Mouse (Mus musculus): ENCODE measurements around the gene Rxrb. TPM values are rescaled to one million over a fixed set of nuclear protein-coding genes. Genes with fewer than 3 reads are reported as not detected.

Gene Rxrb
- polyA plus RNA-seq, 1 experiment from 2014 or later = 52.6 TPM

GRCm38 (mm10) chr17:34036647-34037046 lies 5.0 kb downstream of the Rxrb start:
- 0 out of 2 replicates have a peak, but pooled peaks cover 7% of the 10 kb centered on the region for H3K27me3 ChIP-seq
- 83% methylated on average over 10 of the region's 10 CpGs for WGBS
- H3K4me2 ChIP-seq = no peak overlapping the region
- no peak overlapping the region for H3K27ac ChIP-seq
- ATAC-seq = no peak
- H3K4me3 ChIP-seq = no peak overlapping the region
- peaks cover 54% of the 10 kb centered on the region for H3K4me1 ChIP-seq
- peaks cover 42% of the 10 kb centered on the region for H3K36me3 ChIP-seq (ENCODE audit: poor library complexity, severe bottlenecking)
- H3K9ac ChIP-seq = no peak overlapping the region
- no peaks in the 10 kb centered on the region for H3K9me3 ChIP-seq (replicated peaks)

GRCm38 (mm10) chr17:34037241-34037640 lies 5.6 kb downstream of the Rxrb start:
- Histone ChIP-seq H3K27me3 (0 out of 2 replicates have a peak, but pooled peaks cover 7% of the 10 kb centered on the region), H3K4me3 (no peak overlapping the region), H3K9me3 (replicated peaks) (no peaks in the 10 kb centered on the region), H3K9ac (no peak overlapping the region), H3K4me1 (peaks cover 54% of the 10 kb centered on the region), H3K36me3 (ENCODE audit: poor library complexity, severe bottlenecking) (peaks cover 42% of the 10 kb centered on the region), H3K27ac (no peak overlapping the region), H3K4me2 (no peak overlapping the region)
- WGBS = 90% methylated on average over 7 of the region's 7 CpGs
- ATAC-seq = no peak

- peaks cover 43% of the 10 kb centered on the region for H3K4me1 ChIP-seq
- peak overlapping the region; percentile 66 for H3K9ac ChIP-seq
- peak overlapping the region; percentile 71 for H3K4me2 ChIP-seq
- H3K9me3 ChIP-seq (replicated peaks) = no peaks in the 10 kb centered on the region
- peak; percentile 48; the same call in 1 of the 2 replicates for ATAC-seq
- peak overlapping the region; percentile 31 for H3K27ac ChIP-seq
- peak overlapping the region; percentile 36 for H3K4me3 ChIP-seq
- peaks cover 42% of the 10 kb centered on the region for H3K36me3 ChIP-seq (ENCODE audit: poor library complexity, severe bottlenecking)
- WGBS = 3% methylated on average over 14 of the region's 21 CpGs
- 0 out of 2 replicates have a peak, but pooled peaks cover 7% of the 10 kb centered on the region for H3K27me3 ChIP-seq
Measured at GRCm38 (mm10) chr17:34038440-34038839, 6.8 kb downstream of the Rxrb start.

GRCm38 (mm10) chr17:34038878-34039561 lies 7.4 kb downstream of the Rxrb start, which contains the start of gene Col11a2:
Col11a2 (plus strand) TSS chr17:34039437.
- peak within 1 kb of the TSS; percentile 71 for H3K4me2 ChIP-seq
- H3K9ac ChIP-seq = peak within 1 kb of the TSS; percentile 66
- peak within 1 kb of the TSS; percentile 31 for H3K27ac ChIP-seq
- peaks cover 37% of the 10 kb centered on the region for H3K4me1 ChIP-seq
- no peaks in the 10 kb centered on the region for H3K9me3 ChIP-seq (replicated peaks)
- WGBS = 5% methylated on average over 28 of the region's 28 CpGs
- peak; percentile 75 for ATAC-seq
- H3K36me3 ChIP-seq (ENCODE audit: poor library complexity, severe bottlenecking) = peaks cover 40% of the 10 kb centered on the region
- peak within 1 kb of the TSS; percentile 36 for H3K4me3 ChIP-seq
- H3K27me3 ChIP-seq = 0 out of 2 replicates have a peak, but pooled peaks cover 7% of the 10 kb centered on the region

- H3K27me3 ChIP-seq = 0 out of 2 replicates have a peak, but pooled peaks cover 7% of the 10 kb centered on the region
- peak overlapping the region; percentile 66 for H3K9ac ChIP-seq
- H3K27ac ChIP-seq = no peak overlapping the region
- ATAC-seq = peak; percentile 11
- H3K36me3 ChIP-seq (ENCODE audit: poor library complexity, severe bottlenecking) = peaks cover 32% of the 10 kb centered on the region
- H3K9me3 ChIP-seq (replicated peaks) = no peaks in the 10 kb centered on the region
- peak overlapping the region; percentile 71 for H3K4me2 ChIP-seq
- WGBS = 30% methylated on average over 17 of the region's 17 CpGs
- H3K4me1 ChIP-seq = peaks cover 36% of the 10 kb centered on the region
- H3K4me3 ChIP-seq = peak overlapping the region; percentile 36
Measured at GRCm38 (mm10) chr17:34039562-34040450, 8.2 kb downstream of the Rxrb start.

GRCm38 (mm10) chr17:34045941-34046340 lies 14.3 kb downstream of the Rxrb start:
- Histone ChIP-seq H3K4me3 (no peak overlapping the region), H3K27me3 (no peaks in the 10 kb centered on the region), H3K9me3 (replicated peaks) (peaks cover 4% of the 10 kb centered on the region; the same call in 1 of the 2 replicates), H3K27ac (no peak overlapping the region), H3K9ac (no peak overlapping the region), H3K4me1 (0 out of 2 replicates have a peak, but pooled peaks cover 5% of the 10 kb centered on the region), H3K36me3 (ENCODE audit: poor library complexity, severe bottlenecking) (no peaks in the 10 kb centered on the region), H3K4me2 (no peak overlapping the region)
- 78% methylated on average over 14 of the region's 14 CpGs for WGBS
- ATAC-seq = no peak

GRCm38 (mm10) chr17:34047404-34048050 lies 15.9 kb downstream of the Rxrb start:
- Histone ChIP-seq H3K4me1 (no peaks in the 10 kb centered on the region), H3K36me3 (ENCODE audit: poor library complexity, severe bottlenecking) (no peaks in the 10 kb centered on the region; the same call in 1 of the 2 replicates), H3K9me3 (replicated peaks) (peaks cover 4% of the 10 kb centered on the region; the same call in 1 of the 2 replicates), H3K4me3 (no peak overlapping the region), H3K9ac (no peak overlapping the region), H3K27me3 (no peaks in the 10 kb centered on the region), H3K27ac (no peak overlapping the region), H3K4me2 (no peak overlapping the region)
- ATAC-seq = no peak
- 95% methylated on average over 5 of the region's 5 CpGs for WGBS

GRCm38 (mm10) chr17:34057224-34057623 lies 25.6 kb downstream of the Rxrb start:
- H3K4me3 ChIP-seq = no peak overlapping the region
- H3K9ac ChIP-seq = no peak overlapping the region
- no peaks in the 10 kb centered on the region for H3K27me3 ChIP-seq
- no peak overlapping the region for H3K27ac ChIP-seq
- 90% methylated on average over 7 of the region's 7 CpGs for WGBS
- H3K9me3 ChIP-seq (replicated peaks) = no peaks in the 10 kb centered on the region
- no peaks in the 10 kb centered on the region; the same call in 1 of the 2 replicates for H3K36me3 ChIP-seq (ENCODE audit: poor library complexity, severe bottlenecking)
- H3K4me2 ChIP-seq = no peak overlapping the region
- no peaks in the 10 kb centered on the region for H3K4me1 ChIP-seq
- ATAC-seq = no peak

GRCm38 (mm10) chr17:34068864-34069263 lies 37.3 kb downstream of the Rxrb start:
- no peaks in the 10 kb centered on the region for H3K27me3 ChIP-seq
- no peak overlapping the region for H3K27ac ChIP-seq
- ATAC-seq = no peak
- 69% methylated on average over 3 of the region's 3 CpGs for WGBS
- no peak overlapping the region for H3K9ac ChIP-seq
- no peaks in the 10 kb centered on the region for H3K4me1 ChIP-seq
- no peak overlapping the region for H3K4me2 ChIP-seq
- H3K9me3 ChIP-seq (replicated peaks) = no peaks in the 10 kb centered on the region
- H3K36me3 ChIP-seq (ENCODE audit: poor library complexity, severe bottlenecking) = no peaks in the 10 kb centered on the region
- H3K4me3 ChIP-seq = no peak overlapping the region

GRCm38 (mm10) chr17:34072091-34072490 lies 40.5 kb downstream of the Rxrb start:
- Histone ChIP-seq H3K27me3 (peaks cover 8% of the 10 kb centered on the region), H3K4me1 (0 out of 2 replicates have a peak, but pooled peaks cover 5% of the 10 kb centered on the region), H3K9ac (no peak overlapping the region), H3K4me2 (no peak overlapping the region), H3K9me3 (replicated peaks) (no peaks in the 10 kb centered on the region), H3K4me3 (no peak overlapping the region), H3K27ac (no peak overlapping the region), H3K36me3 (ENCODE audit: poor library complexity, severe bottlenecking) (no peaks in the 10 kb centered on the region)
- ATAC-seq = no peak
- WGBS = 81% methylated on average over 5 of the region's 5 CpGs

GRCm38 (mm10) chr17:34075271-34075670 lies 43.7 kb downstream of the Rxrb start:
- no peak overlapping the region for H3K4me3 ChIP-seq
- no peak overlapping the region for H3K27ac ChIP-seq
- H3K36me3 ChIP-seq (ENCODE audit: poor library complexity, severe bottlenecking) = no peaks in the 10 kb centered on the region
- H3K27me3 ChIP-seq = peaks cover 12% of the 10 kb centered on the region
- 0 out of 2 replicates have a peak, but pooled peaks cover 5% of the 10 kb centered on the region for H3K4me1 ChIP-seq
- no peak for ATAC-seq
- no peaks in the 10 kb centered on the region for H3K9me3 ChIP-seq (replicated peaks)
- H3K9ac ChIP-seq = no peak overlapping the region
- H3K4me2 ChIP-seq = no peak overlapping the region
- 43% methylated on average over 7 of the region's 7 CpGs for WGBS

All from forebrain, embryonic 13.5 days (tissue).